Mouse (Mus musculus) liver, embryonic 14.5 days (tissue): Measurements from ENCODE around the gene Pam16.

ENCODE experiments used
- CTCF ChIP-seq: IDR thresholded peaks from 2 replicates; pipeline ENCODE4 v1.5.1; 2016; ENCODE audit warnings: antibody characterized with exemption, low read depth, control low read depth
- EP300 ChIP-seq: IDR thresholded peaks from 2 replicates; pipeline ENCODE4 v1.6.1; 2016; ENCODE audit warnings: antibody characterized with exemption, low read depth

- no peak for TF ChIP-seq CTCF
- no peak for TF ChIP-seq EP300
Measured at GRCm38 (mm10) chr16:4578630-4579029, 46.2 kb downstream of the Pam16 start.
